Mouse (Mus musculus): ENCODE data around the gene Impg1. TPM values are rescaled to one million over a fixed set of nuclear protein-coding genes. Genes with fewer than 3 reads are reported as not detected.

The Impg1 gene
- polyA plus RNA-seq, 1 experiment from 2014 or later = not detected

GRCm38 (mm10) chr9:80386000-80386399, 79.3 kb downstream of the Impg1 start:
- Histone ChIP-seq H3K4me2 (replicated peaks) (no peak overlapping the region), H3K27ac (replicated peaks) (no peak overlapping the region), H3K4me1 (peaks cover 4% of the 10 kb centered on the region; the same call in 1 of the 2 replicates), H3K27me3 (no peaks in the 10 kb centered on the region), H3K9ac (replicated peaks) (no peak overlapping the region), H3K9me3 (no peaks in the 10 kb centered on the region), H3K4me3 (no peak overlapping the region), H3K36me3 (no peaks in the 10 kb centered on the region)
- WGBS = 47% methylated on average over 7 of the region's 7 CpGs
- ATAC-seq (ENCODE audit: low FRiP score, low read depth) = 0 out of 2 replicates have a peak, but pooled peaks have one; percentile 47

- H3K4me2 ChIP-seq (replicated peaks) = no peak overlapping the region
- no peak overlapping the region for H3K9ac ChIP-seq (replicated peaks)
- no peaks in the 10 kb centered on the region for H3K4me1 ChIP-seq
- H3K27me3 ChIP-seq = no peaks in the 10 kb centered on the region
- 84% methylated on average over 4 of the region's 4 CpGs for WGBS
- H3K4me3 ChIP-seq = no peak overlapping the region
- ATAC-seq (ENCODE audit: low FRiP score, low read depth) = no peak
- H3K9me3 ChIP-seq = no peaks in the 10 kb centered on the region
- no peak overlapping the region for H3K27ac ChIP-seq (replicated peaks)
- no peaks in the 10 kb centered on the region for H3K36me3 ChIP-seq
Measured at GRCm38 (mm10) chr9:80382711-80383110, 82.6 kb downstream of the Impg1 start.

GRCm38 (mm10) chr9:80380078-80380645, 85.1 kb downstream of the Impg1 start:
- no peak for ATAC-seq (ENCODE audit: low FRiP score, low read depth)
- no peaks in the 10 kb centered on the region for H3K9me3 ChIP-seq
- WGBS = 90% methylated on average over 2 of the region's 2 CpGs
- H3K36me3 ChIP-seq = no peaks in the 10 kb centered on the region
- H3K4me3 ChIP-seq = no peak overlapping the region
- no peak overlapping the region for H3K9ac ChIP-seq (replicated peaks)
- H3K27ac ChIP-seq (replicated peaks) = no peak overlapping the region
- H3K4me2 ChIP-seq (replicated peaks) = no peak overlapping the region
- H3K27me3 ChIP-seq = no peaks in the 10 kb centered on the region
- H3K4me1 ChIP-seq = no peaks in the 10 kb centered on the region

GRCm38 (mm10) chr9:80374100-80374499, 91.2 kb downstream of the Impg1 start:
- Histone ChIP-seq H3K27me3 (no peaks in the 10 kb centered on the region), H3K4me2 (replicated peaks) (no peak overlapping the region), H3K27ac (replicated peaks) (no peak overlapping the region), H3K4me3 (no peak overlapping the region), H3K9me3 (no peaks in the 10 kb centered on the region), H3K4me1 (0 out of 2 replicates have a peak, but pooled peaks cover 3% of the 10 kb centered on the region), H3K36me3 (no peaks in the 10 kb centered on the region), H3K9ac (replicated peaks) (no peak overlapping the region)
- WGBS = 90% methylated on average over 1 of the region's 1 CpGs
- ATAC-seq (ENCODE audit: low FRiP score, low read depth) = no peak

GRCm38 (mm10) chr9:80373304-80373739, 92.0 kb downstream of the Impg1 start:
- H3K27me3 ChIP-seq = no peaks in the 10 kb centered on the region
- H3K9ac ChIP-seq (replicated peaks) = no peak overlapping the region
- no peak overlapping the region for H3K4me2 ChIP-seq (replicated peaks)
- H3K9me3 ChIP-seq = no peaks in the 10 kb centered on the region
- 0 out of 2 replicates have a peak, but pooled peaks cover 3% of the 10 kb centered on the region for H3K4me1 ChIP-seq
- 91% methylated on average over 5 of the region's 5 CpGs for WGBS
- H3K27ac ChIP-seq (replicated peaks) = no peak overlapping the region
- no peak for ATAC-seq (ENCODE audit: low FRiP score, low read depth)
- no peaks in the 10 kb centered on the region for H3K36me3 ChIP-seq
- H3K4me3 ChIP-seq = no peak overlapping the region

GRCm38 (mm10) chr9:80368636-80369035, 96.6 kb downstream of the Impg1 start:
- Histone ChIP-seq H3K4me3 (no peak overlapping the region), H3K4me1 (0 out of 2 replicates have a peak, but pooled peaks cover 3% of the 10 kb centered on the region), H3K36me3 (no peaks in the 10 kb centered on the region), H3K9me3 (no peaks in the 10 kb centered on the region), H3K27ac (replicated peaks) (no peak overlapping the region), H3K9ac (replicated peaks) (no peak overlapping the region), H3K4me2 (replicated peaks) (no peak overlapping the region), H3K27me3 (no peaks in the 10 kb centered on the region)
- ATAC-seq (ENCODE audit: low FRiP score, low read depth) = no peak
- WGBS = 73% methylated on average over 2 of the region's 2 CpGs

GRCm38 (mm10) chr9:80367520-80368204, 97.6 kb downstream of the Impg1 start:
- Histone ChIP-seq H3K36me3 (no peaks in the 10 kb centered on the region), H3K4me2 (replicated peaks) (no peak overlapping the region), H3K27me3 (no peaks in the 10 kb centered on the region), H3K4me3 (no peak overlapping the region), H3K9ac (replicated peaks) (no peak overlapping the region), H3K9me3 (no peaks in the 10 kb centered on the region), H3K4me1 (0 out of 2 replicates have a peak, but pooled peaks cover 3% of the 10 kb centered on the region), H3K27ac (replicated peaks) (no peak overlapping the region)
- no peak for ATAC-seq (ENCODE audit: low FRiP score, low read depth)
- 89% methylated on average over 2 of the region's 2 CpGs for WGBS

- Histone ChIP-seq H3K27me3 (no peaks in the 10 kb centered on the region), H3K36me3 (no peaks in the 10 kb centered on the region), H3K4me2 (replicated peaks) (no peak overlapping the region), H3K4me3 (no peak overlapping the region), H3K4me1 (no peaks in the 10 kb centered on the region), H3K27ac (replicated peaks) (no peak overlapping the region), H3K9me3 (no peaks in the 10 kb centered on the region), H3K9ac (replicated peaks) (no peak overlapping the region)
- no peak for ATAC-seq (ENCODE audit: low FRiP score, low read depth)
Measured at GRCm38 (mm10) chr9:80360063-80360462, 105.2 kb downstream of the Impg1 start.

- Histone ChIP-seq H3K4me1 (peaks cover 14% of the 10 kb centered on the region), H3K27me3 (peaks cover 5% of the 10 kb centered on the region; the same call in 1 of the 2 replicates), H3K4me2 (replicated peaks) (peak overlapping the region; percentile 43), H3K27ac (replicated peaks) (no peak overlapping the region), H3K36me3 (no peaks in the 10 kb centered on the region), H3K4me3 (peak overlapping the region; percentile 23; the same call in 1 of the 2 replicates), H3K9me3 (no peaks in the 10 kb centered on the region), H3K9ac (replicated peaks) (no peak overlapping the region)
- 11% methylated on average over 20 of the region's 20 CpGs for WGBS
- peak; percentile 84 for ATAC-seq (ENCODE audit: low FRiP score, low read depth)
Measured at GRCm38 (mm10) chr9:80351678-80352331, 113.5 kb downstream of the Impg1 start.

GRCm38 (mm10) chr9:80351295-80351677, 114.0 kb downstream of the Impg1 start:
- H3K4me1 ChIP-seq = peaks cover 14% of the 10 kb centered on the region
- no peaks in the 10 kb centered on the region for H3K9me3 ChIP-seq
- no peak for ATAC-seq (ENCODE audit: low FRiP score, low read depth)
- H3K4me2 ChIP-seq (replicated peaks) = peak overlapping the region; percentile 43
- H3K27ac ChIP-seq (replicated peaks) = no peak overlapping the region
- H3K9ac ChIP-seq (replicated peaks) = no peak overlapping the region
- H3K36me3 ChIP-seq = no peaks in the 10 kb centered on the region
- H3K4me3 ChIP-seq = peak overlapping the region; percentile 23; the same call in 1 of the 2 replicates
- peaks cover 5% of the 10 kb centered on the region; the same call in 1 of the 2 replicates for H3K27me3 ChIP-seq
- WGBS = 55% methylated on average over 7 of the region's 7 CpGs

- H3K27ac ChIP-seq (replicated peaks) = no peak overlapping the region
- H3K36me3 ChIP-seq = no peaks in the 10 kb centered on the region
- no peak overlapping the region for H3K4me3 ChIP-seq
- no peaks in the 10 kb centered on the region for H3K9me3 ChIP-seq
- H3K4me1 ChIP-seq = no peaks in the 10 kb centered on the region
- no peak overlapping the region for H3K4me2 ChIP-seq (replicated peaks)
- H3K9ac ChIP-seq (replicated peaks) = no peak overlapping the region
- no peak for ATAC-seq (ENCODE audit: low FRiP score, low read depth)
- H3K27me3 ChIP-seq = no peaks in the 10 kb centered on the region
- WGBS = 92% methylated on average over 6 of the region's 6 CpGs
Measured at GRCm38 (mm10) chr9:80344451-80345000, 120.8 kb downstream of the Impg1 start.

GRCm38 (mm10) chr9:80342520-80342919, 122.8 kb downstream of the Impg1 start:
- no peak for ATAC-seq (ENCODE audit: low FRiP score, low read depth)
- 93% methylated on average over 6 of the region's 6 CpGs for WGBS
- no peak overlapping the region for H3K27ac ChIP-seq (replicated peaks)

More at GRCm38 (mm10) chr9:80342520-80342919, 122.8 kb downstream of the Impg1 start:
- Histone ChIP-seq H3K4me2 (replicated peaks) (no peak overlapping the region), H3K4me3 (no peak overlapping the region), H3K27me3 (no peaks in the 10 kb centered on the region), H3K4me1 (no peaks in the 10 kb centered on the region), H3K9ac (replicated peaks) (no peak overlapping the region), H3K36me3 (no peaks in the 10 kb centered on the region), H3K9me3 (no peaks in the 10 kb centered on the region)
